Mouse (Mus musculus) liver, postnatal 0 days (tissue): ENCODE results near the gene Grik4.

Source experiments
- CTCF ChIP-seq: sonication (generic); IDR thresholded peaks from 2 replicates; pipeline ENCODE4 v1.5.1; 2016; ENCODE audit warnings: antibody characterized with exemption, low read depth
- EP300 ChIP-seq: IDR thresholded peaks from 2 replicates; pipeline ENCODE4 v1.6.1; 2016; ENCODE audit warnings: antibody characterized with exemption, low read depth, mild to moderate bottlenecking

DNA sequence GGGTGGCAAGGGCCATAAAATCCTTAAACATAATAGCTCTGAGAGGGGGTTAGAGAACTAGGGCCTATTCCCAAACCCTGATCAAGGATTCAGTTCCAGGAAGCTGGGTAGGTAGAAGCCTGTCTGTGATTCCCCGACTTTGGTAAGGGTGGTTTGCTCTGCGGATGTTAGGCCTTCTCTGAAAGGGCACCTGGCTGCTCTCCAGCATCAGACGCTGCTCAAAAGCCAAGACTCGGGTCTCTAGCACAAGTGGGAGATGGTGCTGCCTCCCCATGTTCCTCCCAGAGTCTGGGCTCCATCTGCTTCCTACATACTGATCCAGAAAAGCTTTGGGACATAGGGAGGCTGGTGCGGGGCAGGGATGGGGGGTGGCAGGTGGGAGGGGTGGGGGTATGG, 270.3 kb downstream of the Grik4 start:
- no peak for TF ChIP-seq CTCF
- TF ChIP-seq EP300: no peak
